Mouse (Mus musculus): ENCODE data around the gene Gimap7.

Gimap7 gene

GRCm38 (mm10) chr6:48692962-48693361, 25.5 kb upstream of the Gimap7 start:
- no peak for DNase-seq (ENCODE audit: low read depth)

- no peak for DNase-seq (ENCODE audit: low read depth)
Observed at GRCm38 (mm10) chr6:48696830-48697554, 21.4 kb upstream of the Gimap7 start.

GRCm38 (mm10) chr6:48697555-48697930, 20.9 kb upstream of the Gimap7 start:
- no peak for DNase-seq (ENCODE audit: low read depth)

GRCm38 (mm10) chr6:48698066-48698856, 20.2 kb upstream of the Gimap7 start:
- no peak for DNase-seq (ENCODE audit: low read depth)

- peak; percentile 80 for DNase-seq (ENCODE audit: low read depth)
Observed at GRCm38 (mm10) chr6:48698888-48699287, 19.5 kb upstream of the Gimap7 start.

GRCm38 (mm10) chr6:48700251-48701075, 18.0 kb upstream of the Gimap7 start:
- DNase-seq (ENCODE audit: low read depth) = peak; percentile 56

- no peak for DNase-seq (ENCODE audit: low read depth)
Observed at GRCm38 (mm10) chr6:48702146-48702545, 16.3 kb upstream of the Gimap7 start.

GRCm38 (mm10) chr6:48702601-48703000, 15.8 kb upstream of the Gimap7 start:
- DNase-seq (ENCODE audit: low read depth) = no peak

- DNase-seq (ENCODE audit: low read depth) = no peak
Observed at GRCm38 (mm10) chr6:48704146-48704545, 14.3 kb upstream of the Gimap7 start.

- no peak for DNase-seq (ENCODE audit: low read depth)
Observed at GRCm38 (mm10) chr6:48706130-48706529, 12.3 kb upstream of the Gimap7 start.

- no peak for DNase-seq (ENCODE audit: low read depth)
Observed at GRCm38 (mm10) chr6:48720326-48720725, 1.9 kb downstream of the Gimap7 start.

- no peak for DNase-seq (ENCODE audit: low read depth)
Observed at GRCm38 (mm10) chr6:48723468-48723867, 5.0 kb downstream of the Gimap7 start.

GRCm38 (mm10) chr6:48725476-48725875, 7.1 kb downstream of the Gimap7 start:
- peak; percentile 17 for DNase-seq (ENCODE audit: low read depth)

GRCm38 (mm10) chr6:48727761-48728160, 9.3 kb downstream of the Gimap7 start:
- DNase-seq (ENCODE audit: low read depth) = no peak

- peak; percentile 55 for DNase-seq (ENCODE audit: low read depth)
Observed at GRCm38 (mm10) chr6:48732864-48733304, 14.5 kb downstream of the Gimap7 start.

- no peak for DNase-seq (ENCODE audit: low read depth)
Observed at GRCm38 (mm10) chr6:48733660-48734059, 15.2 kb downstream of the Gimap7 start.

- DNase-seq (ENCODE audit: low read depth) = peak; percentile 70
Observed at GRCm38 (mm10) chr6:48737053-48737452, 18.6 kb downstream of the Gimap7 start.

GRCm38 (mm10) chr6:48737688-48738087, 19.3 kb downstream of the Gimap7 start:
- no peak for DNase-seq (ENCODE audit: low read depth)

- DNase-seq (ENCODE audit: low read depth) = peak; percentile 85
Observed at GRCm38 (mm10) chr6:48738961-48739779, 20.7 kb downstream of the Gimap7 start, which contains the start of gene Gimap1. TSS of gene Gimap1 (plus strand) at chr6:48739054.

GRCm38 (mm10) chr6:48739780-48740055, 21.3 kb downstream of the Gimap7 start:
- no peak for DNase-seq (ENCODE audit: low read depth)

GRCm38 (mm10) chr6:48740501-48741169, 22.2 kb downstream of the Gimap7 start:
- no peak for DNase-seq (ENCODE audit: low read depth)

Measured in 416B (cell line).